Mouse (Mus musculus) leukemia stem cell, adult 10-12 weeks (primary cell): Measurements from ENCODE around the gene Plin4. TPM values are rescaled to one million over a fixed set of nuclear protein-coding genes. Genes with fewer than 3 reads are reported as not detected.

Experiments used
- polyA plus RNA-seq: library from polyadenylated mRNA; stranded (reverse); fragments of >175 nt; gene quantifications from 2 replicates; pipeline ENCODE4 v1.2.3, GENCODE M21; 2012; ENCODE audit warnings: low replicate concordance

Gene Plin4
- polyA plus RNA-seq, result not detected in 2 replicates

GRCm38 (mm10) chr17:56109219-56110051 is at the start of gene Plin4:
Plin4 (minus strand) TSS chr17:56109803.

DNA sequence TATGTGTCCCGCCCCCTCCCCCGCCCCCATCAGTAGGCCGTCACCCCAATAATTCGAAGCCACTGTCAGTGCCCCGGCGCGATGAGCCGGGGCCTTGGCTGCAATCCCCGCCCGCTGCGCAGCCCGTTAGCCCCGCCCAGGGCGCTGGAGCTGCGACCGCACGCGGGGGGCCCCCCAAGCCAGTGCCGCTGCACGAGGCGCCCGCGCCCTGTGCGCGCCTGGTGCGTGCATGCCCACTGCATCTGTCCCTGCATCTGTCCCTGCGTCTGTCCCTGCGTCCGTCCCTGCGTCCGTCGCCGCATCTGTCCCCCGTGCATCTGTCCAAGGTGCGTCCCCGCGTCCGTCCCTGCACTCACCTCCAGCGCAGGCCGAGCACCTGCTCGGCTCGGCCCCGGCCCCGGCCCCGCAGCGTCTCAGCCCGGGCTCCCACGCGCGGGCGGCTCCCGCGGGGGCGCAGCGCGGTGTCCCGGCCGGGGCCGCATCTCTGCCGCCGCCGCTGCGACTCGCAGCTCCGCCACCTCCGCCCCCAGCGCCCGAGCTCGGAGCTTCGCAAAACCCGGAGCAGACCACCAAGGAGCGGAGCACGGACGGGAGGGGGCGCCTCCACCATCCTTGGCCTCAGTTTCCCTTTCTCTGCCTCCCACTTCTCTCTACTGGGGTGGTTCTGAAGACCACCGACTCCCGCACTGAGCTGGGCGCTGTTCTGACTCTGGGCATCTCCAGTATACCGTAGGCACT is 30.4 kb upstream of the Plin4 start, which contains the start of gene Sema6b:
Gene Sema6b (minus strand): TSS at position 486 of the 738 bp plus-strand sequence.

GRCm38 (mm10) chr17:56121826-56122225 is 12.2 kb upstream of the Plin4 start, which contains the start of gene Lrg1:
Lrg1 (minus strand) TSS chr17:56122001.

DNA sequence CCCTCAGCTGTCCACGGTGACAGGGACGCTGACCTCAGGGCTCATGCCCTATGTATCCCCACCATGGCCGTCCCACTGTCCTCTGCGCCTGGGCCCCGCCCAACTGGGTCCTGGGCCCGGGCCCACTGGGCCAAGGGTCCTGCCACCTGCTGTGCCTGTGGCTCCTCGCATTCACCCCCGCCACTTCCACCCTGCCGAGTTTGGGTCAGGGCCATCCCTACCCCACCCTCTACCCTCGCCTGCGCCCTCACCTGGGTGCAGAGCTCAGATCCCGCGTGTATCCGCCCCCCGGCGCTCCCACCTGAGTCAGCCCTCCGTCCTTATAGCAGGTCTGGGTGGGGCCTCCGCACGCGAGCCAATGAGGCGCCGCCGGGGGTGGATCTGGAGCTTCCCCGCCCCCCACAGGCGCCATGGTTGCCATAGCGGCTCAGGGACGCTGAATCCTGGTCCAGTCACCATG is 7.7 kb upstream of the Plin4 start, which contains the start of gene Plin5:
Gene Plin5 (minus strand): TSS at position 346 of the 460 bp plus-strand sequence.

GRCm38 (mm10) chr17:56078880-56079795 is 30.5 kb downstream of the Plin4 start, which contains the start of gene Hdgfl2:
Hdgfl2 (plus strand) TSS chr17:56079634.

GRCm38 (mm10) chr17:56074827-56075208 is 34.8 kb downstream of the Plin4 start, which contains the start of gene Ubxn6:
Ubxn6 (minus strand) TSS chr17:56075028.

Other genes with a start within 250 kb of the Plin4 start
- 0.08 and 0.11 TPM in 2 replicates for gene Zfp119a, start 230.9 kb downstream of the Plin4 start, polyA plus RNA-seq
- gene Zfp959, start 217.7 kb downstream of the Plin4 start, polyA plus RNA-seq, result 1.2 TPM in 1 of 2 replicates, not detected in the other
- gene Zfp119b, start 160.3 kb downstream of the Plin4 start, polyA plus RNA-seq, result 0.09 TPM in 1 of 2 replicates, not detected in the other
- gene Ebi3, start 157.2 kb downstream of the Plin4 start, polyA plus RNA-seq, result 14.7 and 15.6 TPM in 2 replicates
- 15.2 and 32.7 TPM in 2 replicates for gene Yju2, start 150.7 kb downstream of the Plin4 start, polyA plus RNA-seq
- 0.32 and 1.6 TPM in 2 replicates for gene Shd, start 139.3 kb downstream of the Plin4 start, polyA plus RNA-seq
- gene Fsd1, start 123.3 kb downstream of the Plin4 start, polyA plus RNA-seq, result not detected in 2 replicates
- gene Stap2, start 104.2 kb downstream of the Plin4 start, polyA plus RNA-seq, result 0.38 and 0.97 TPM in 2 replicates
- gene Mpnd, start 104.1 kb downstream of the Plin4 start, polyA plus RNA-seq, result 23.3 and 25.1 TPM in 2 replicates
- 80.1 and 88.3 TPM in 2 replicates for gene Sh3gl1, start 73.2 kb downstream of the Plin4 start, polyA plus RNA-seq
- 28.2 and 45.2 TPM in 2 replicates for gene Chaf1a, start 69.4 kb downstream of the Plin4 start, polyA plus RNA-seq
- gene Ubxn6, start 34.8 kb downstream of the Plin4 start, polyA plus RNA-seq, result 34.3 and 40.9 TPM in 2 replicates
- 103 and 249 TPM in 2 replicates for gene Hdgfl2, start 30.2 kb downstream of the Plin4 start, polyA plus RNA-seq
- 0.19 TPM in 1 of 2 replicates, not detected in the other for gene Plin5, start 7.8 kb upstream of the Plin4 start, polyA plus RNA-seq
- gene Lrg1, start 12.2 kb upstream of the Plin4 start, polyA plus RNA-seq, result 52.9 and 55.2 TPM in 2 replicates
- 6.4 and 7.7 TPM in 2 replicates for gene Sema6b, start 30.5 kb upstream of the Plin4 start, polyA plus RNA-seq
- gene Tnfaip8l1, start 52.7 kb upstream of the Plin4 start, polyA plus RNA-seq, result 1.6 and 2.5 TPM in 2 replicates
- 15.6 and 36.0 TPM in 2 replicates for gene Mydgf, start 74.1 kb upstream of the Plin4 start, polyA plus RNA-seq
- 45.8 and 114 TPM in 2 replicates for gene Dpp9, start 109.1 kb upstream of the Plin4 start, polyA plus RNA-seq
- gene Fem1a, start 147.0 kb upstream of the Plin4 start, polyA plus RNA-seq, result 16.0 and 29.3 TPM in 2 replicates
- gene Ticam1, start 167.0 kb upstream of the Plin4 start, polyA plus RNA-seq, result 20.8 and 31.5 TPM in 2 replicates
- 8.5 and 12.1 TPM in 2 replicates for gene Plin3, start 183.1 kb upstream of the Plin4 start, polyA plus RNA-seq
- gene Arrdc5, start 190.5 kb upstream of the Plin4 start, polyA plus RNA-seq, result not detected in 2 replicates
- 42.3 and 96.8 TPM in 2 replicates for gene Uhrf1, start 193.5 kb upstream of the Plin4 start, polyA plus RNA-seq
- gene Kdm4b, start 216.3 kb upstream of the Plin4 start, polyA plus RNA-seq, result 24.5 and 26.9 TPM in 2 replicates